Mouse (Mus musculus) erythroblast, adult 5-6 weeks (primary cell): Measurements from ENCODE around the gene Cdc6. TPM values are rescaled to one million over a fixed set of nuclear protein-coding genes. Genes with fewer than 3 reads are reported as not detected.
"Not testable (repeated sequence)": the region's sequence is repeated elsewhere in the genome, so short reads cannot be mapped to it uniquely, and the experiment has no call there.

ENCODE experiments used
- ATAC-seq: replicated peaks from 2 replicates; pipeline ENCODE4 v1.8.0; 2016; ENCODE audit warnings: moderate number of reproducible peaks, mild to moderate bottlenecking, moderate TSS enrichment, inconsistent platforms; ENCODE audit not compliant: poor library complexity, low FRiP score, severe bottlenecking
- total RNA-seq, 2 experiments: library from RNA; stranded (forward) in 1 of 2; stranded (reverse) in 1 of 2; fragments of 150-400 nt in 1 of 2; fragments of 200-764, 138-1000 nt in 1 of 2; gene quantifications; 2 replicates each; pipeline versions ENCODE4 v1.2.3 to v1.2.4; 2015 to 2017; ENCODE audit warnings: low replicate concordance in 2 of 2

The Cdc6 gene
- total RNA-seq, 2 experiments from 2014 or later: 20.0 to 46.7 TPM

- ATAC-seq: no peak
Measured at GRCm38 (mm10) chr11:98930127-98930601, 22.6 kb downstream of the Cdc6 start.

GRCm38 (mm10) chr11:98930773-98931512 is 23.3 kb downstream of the Cdc6 start:
- no peak for ATAC-seq

DNA sequence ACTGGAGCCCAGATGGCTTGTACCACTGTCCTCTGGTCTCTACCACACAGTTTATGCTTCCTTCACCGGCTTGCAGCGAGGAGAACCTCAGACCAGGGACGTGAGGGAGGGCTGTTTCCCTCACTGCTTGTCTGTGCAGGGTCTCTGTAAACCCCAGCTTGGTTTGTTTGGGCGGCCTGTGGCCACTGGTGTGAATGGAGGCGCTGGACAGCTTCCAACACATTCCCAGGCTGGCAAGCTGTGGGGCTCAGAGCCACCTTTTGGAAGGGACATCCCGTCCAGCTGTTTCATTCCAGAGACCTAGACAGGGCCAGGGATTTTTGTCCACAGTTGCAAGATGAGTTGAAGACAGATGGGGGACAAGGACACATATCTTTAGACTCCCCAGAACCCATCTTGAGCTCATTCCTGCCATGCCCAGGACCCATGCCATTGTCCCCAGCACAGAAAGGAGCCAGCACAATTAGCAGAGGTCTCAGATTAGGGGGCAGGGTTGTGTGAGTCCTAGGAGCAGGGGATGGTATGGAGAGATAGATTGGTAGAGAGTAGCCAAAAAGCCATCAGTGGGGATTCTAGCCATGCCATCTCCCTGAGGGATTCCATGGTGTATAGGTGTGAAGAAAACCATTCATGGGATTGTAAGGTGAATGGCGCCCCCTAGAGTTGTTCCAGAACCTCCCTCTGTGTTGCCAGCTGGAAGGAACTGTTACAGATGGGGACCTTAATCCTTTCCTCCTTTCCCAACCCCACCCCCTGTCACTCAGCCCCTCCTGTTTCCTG is 24.1 kb downstream of the Cdc6 start:
- ATAC-seq: no peak

DNA sequence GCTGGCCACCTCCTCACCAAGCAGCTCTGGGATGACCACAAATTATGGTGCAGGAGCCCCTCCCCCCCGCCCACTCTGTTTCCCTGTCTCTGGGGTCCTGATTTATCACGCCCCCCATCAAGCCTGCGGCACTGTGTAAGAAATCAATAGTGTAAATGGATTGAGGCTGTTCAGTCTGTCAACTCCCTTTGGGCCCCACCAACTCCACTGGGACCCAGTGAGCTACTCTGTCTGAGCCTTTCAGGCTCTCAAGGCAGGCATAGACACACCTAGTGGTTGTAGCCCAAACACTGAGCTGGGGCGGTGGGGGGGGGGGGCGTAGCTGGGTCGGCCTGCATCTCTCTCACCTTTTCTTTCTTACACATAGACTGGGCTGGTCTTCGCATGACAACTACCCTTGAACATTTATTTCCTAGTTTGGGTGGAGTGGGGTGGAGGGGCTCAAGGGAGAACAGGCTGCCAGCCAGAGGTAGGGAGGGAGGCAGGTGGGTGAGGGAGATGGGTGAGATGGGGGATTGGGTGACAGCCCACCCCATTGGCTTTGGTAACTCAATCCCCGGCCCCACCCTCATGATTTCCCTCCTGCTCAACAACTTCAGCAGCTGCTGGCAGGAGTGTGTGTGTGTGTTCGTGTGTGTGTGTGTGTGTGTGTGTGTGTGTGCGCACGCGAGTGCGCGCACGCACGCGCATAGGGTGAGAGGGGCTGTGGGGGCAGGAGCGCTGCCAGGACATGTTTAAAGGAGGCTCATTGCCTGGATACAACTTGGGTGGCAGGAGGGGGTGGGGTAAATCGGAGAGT is 24.9 kb downstream of the Cdc6 start:
- ATAC-seq: no peak

GRCm38 (mm10) chr11:98933151-98933550 is 25.6 kb downstream of the Cdc6 start:
- no peak for ATAC-seq

DNA sequence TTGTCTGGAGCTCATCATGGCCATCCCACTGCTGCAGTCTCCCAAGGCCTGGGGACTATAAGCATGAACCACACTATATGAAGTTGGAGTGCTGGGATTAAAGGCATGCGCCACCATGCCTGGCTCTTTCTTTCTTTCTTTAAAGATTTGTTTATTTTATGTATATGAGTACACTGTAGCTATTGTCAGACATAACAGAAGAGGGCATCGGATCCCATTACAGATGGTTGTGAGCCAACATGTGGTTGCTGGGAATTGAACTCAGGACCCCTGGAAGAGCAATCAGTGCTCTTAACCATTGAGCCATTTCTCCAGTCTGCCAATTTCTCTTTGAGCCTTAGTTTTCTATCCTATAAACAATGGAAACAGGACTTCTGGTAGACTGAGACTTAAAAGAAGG is 26.2 kb downstream of the Cdc6 start:
- ATAC-seq: not testable (repeated sequence)

- ATAC-seq: no peak
Measured at GRCm38 (mm10) chr11:98934367-98934766, 26.8 kb downstream of the Cdc6 start.

DNA sequence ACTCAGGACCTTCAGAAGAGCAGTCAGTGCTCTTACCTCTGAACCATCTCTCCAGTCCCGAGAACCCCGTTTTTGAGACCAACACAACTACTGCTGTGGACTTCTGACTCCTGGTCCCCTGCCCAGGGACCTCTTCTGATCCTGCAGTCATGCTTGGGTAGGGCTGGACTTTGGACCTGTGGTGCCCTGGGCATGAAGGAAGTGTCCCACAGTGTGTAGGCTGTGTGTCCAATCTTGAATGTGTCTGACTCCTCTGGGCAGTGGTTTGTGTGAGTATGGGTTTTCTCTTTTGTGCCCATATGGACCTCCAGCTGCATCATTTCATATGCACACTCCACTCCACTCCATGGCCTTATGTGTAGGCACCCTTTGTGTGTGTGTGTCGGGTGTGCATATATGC is 27.5 kb downstream of the Cdc6 start:
- ATAC-seq: no peak

DNA sequence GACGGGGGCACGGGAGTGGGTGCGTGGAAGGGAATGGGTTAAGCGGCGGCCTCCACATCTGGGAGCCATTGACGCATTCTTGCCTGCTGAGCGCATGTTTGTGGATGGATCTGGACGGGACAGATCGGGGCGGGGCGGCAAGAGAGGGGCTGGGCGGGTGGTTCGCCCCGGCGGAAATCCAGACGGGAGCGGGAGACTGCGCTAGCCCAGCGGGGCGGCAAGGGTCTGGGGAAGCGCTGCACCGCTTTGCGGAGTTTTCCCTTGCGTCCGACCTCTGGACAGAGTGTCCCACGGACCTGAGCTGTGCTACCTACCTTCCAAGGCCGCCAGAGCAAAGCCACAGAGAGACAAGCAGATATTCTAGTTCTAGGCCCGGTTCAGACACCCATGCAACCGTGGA is 28.6 kb downstream of the Cdc6 start:
- ATAC-seq: no peak

DNA sequence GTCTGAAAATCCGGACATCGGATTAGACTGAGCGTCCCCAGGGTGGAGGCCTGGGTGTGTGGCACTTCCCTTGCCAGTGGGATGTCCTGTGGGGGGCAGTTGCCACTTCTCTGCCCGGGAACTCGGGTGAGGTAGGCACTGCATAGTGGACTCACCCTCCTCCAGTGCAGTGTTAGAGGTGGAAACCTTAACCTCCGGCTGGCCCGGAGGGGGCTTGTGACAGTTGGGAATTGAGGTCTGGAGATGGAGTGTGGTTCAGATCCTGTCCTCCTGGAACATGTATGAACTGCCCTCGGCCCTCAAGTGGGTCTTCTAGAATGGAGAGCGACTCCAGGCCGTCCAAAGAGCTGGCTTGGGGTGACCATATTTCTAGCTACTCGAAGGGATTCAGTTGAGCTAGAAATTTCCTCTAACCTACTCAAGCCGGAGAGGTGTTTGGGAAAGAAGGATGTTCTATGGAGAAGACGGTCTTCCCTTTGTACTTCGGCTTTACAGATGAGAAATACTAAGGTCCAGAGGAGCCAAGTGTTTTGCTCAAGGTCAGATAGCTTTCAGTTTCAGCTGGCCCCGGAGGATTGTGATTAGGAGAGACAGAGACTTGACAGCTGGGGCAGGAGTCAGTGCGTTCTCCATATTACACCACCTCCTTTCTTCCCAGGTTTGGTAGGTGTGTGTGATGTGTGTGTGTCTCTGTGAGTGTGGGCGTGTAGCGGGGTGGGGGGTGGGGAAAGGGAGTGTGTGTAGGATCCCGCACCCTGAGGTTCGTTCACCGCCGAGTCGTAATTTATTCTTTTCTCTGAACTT is 29.2 kb downstream of the Cdc6 start:
- ATAC-seq: no peak

- ATAC-seq: 0 out of 2 replicates have a peak, but pooled peaks have one; percentile 32
Measured at GRCm38 (mm10) chr11:98937410-98937913, 29.9 kb downstream of the Cdc6 start.

- no peak for ATAC-seq
Measured at GRCm38 (mm10) chr11:98937914-98938694, 30.5 kb downstream of the Cdc6 start.

DNA sequence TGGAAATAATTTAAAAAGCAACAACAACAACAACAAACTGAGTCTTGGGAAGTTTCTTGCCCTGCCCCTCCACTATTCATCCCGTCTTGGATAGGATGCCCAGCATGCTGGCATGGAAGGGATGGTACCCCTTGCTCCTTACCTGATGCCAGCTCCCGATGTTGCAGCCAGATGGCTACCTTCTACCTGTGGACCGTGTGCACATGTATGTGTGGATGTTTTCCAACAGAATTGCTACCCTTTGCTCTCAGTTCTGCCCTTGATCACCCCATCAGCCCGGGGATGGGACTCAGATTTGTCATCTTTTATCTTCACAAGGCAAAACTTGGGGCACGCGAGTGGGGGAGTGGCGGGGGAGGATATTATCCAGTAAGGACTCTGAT is 31.1 kb downstream of the Cdc6 start:
- no peak for ATAC-seq

- no peak for ATAC-seq
Measured at GRCm38 (mm10) chr11:98939084-98939952, 31.7 kb downstream of the Cdc6 start.

DNA sequence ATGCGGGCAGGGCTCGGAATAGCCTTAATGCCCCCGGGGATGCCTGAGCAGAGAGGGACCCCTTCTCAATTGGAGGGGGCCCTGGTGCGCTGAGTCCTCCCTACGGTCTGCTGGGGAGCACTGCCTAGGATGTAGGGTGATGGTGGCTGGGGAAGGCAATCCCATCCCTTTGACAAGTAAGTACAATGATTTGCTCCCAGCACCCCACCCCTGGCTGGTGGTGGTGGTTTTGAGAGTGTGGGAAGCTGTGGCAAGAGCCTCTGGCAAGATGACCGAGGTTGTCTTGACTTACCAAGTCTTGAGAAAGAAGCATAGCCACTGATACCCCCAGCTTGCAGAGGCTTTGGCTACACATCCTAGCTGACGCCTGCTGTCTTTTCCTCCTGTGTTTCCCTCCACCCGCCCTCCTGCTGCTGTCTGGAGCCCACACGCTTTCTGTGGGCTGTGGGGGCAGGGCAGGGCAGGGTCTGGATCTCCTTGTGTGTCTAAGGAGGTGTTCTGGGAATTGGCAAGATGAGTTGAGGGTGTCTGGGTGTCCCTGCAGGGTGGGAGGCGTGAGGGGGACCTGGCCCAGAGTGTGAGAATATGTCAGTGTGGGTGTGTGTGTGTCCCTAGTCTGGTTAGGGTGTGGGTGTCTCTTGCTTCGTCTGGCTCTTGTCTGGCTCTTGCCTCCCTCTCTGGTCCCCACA is 32.5 kb downstream of the Cdc6 start:
- no peak for ATAC-seq

DNA sequence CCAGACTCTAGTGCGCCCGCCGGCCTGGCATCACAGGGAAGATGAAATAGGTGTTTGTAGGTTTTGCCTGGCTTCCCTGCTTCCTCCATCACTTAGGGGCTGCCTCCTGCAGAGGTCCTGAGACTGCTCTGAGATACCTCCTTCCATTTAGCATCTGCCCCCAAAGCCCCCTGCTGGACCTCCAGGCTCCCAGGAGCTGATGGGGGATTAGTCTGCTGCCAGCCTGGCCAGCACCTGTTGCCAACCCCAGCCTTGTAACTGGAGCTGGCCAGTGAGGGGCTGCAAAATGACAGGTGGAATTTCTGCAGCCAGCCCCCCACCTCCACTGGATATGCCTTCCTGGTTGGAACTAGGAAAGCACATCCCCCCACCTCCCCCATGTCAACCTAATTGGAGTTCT is 33.2 kb downstream of the Cdc6 start:
- no peak for ATAC-seq

DNA sequence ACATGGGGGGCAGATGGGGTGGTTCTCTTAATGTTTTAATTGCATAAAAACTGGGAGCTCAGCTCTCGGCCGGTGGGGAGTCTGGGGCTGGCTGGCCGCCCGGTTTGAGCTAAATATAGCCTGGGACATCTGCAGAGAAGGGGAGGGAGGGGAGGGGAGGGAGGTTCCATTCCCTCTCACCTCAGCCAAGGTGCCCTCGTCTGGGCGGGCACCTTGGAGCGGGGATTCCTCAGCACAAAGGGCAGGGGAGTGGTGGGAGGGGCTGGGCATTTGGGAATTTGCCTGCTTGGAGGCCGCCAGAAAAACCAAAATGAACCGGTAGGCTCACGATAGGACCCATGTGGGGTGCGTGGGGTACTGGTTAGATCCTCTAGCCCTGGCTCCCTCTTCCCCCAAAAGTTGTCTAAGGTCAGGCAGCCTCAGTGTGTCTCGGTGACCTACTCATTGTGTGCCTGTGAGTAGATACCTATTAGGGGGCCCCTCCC is 33.8 kb downstream of the Cdc6 start:
- ATAC-seq: no peak
